Mouse (Mus musculus) heart, adult 9 months (tissue): ENCODE measurements at regions not wholly inside any gene's neighbourhood (a gene's known extent, or its start where the extent isn't known, plus 50 kb on each side); places are given as distances from the start of the nearest gene placed in this dataset.
"Not testable (repeated sequence)": the region's sequence is repeated elsewhere in the genome, so short reads cannot be mapped to it uniquely, and the experiment has no call there.

ENCODE experiments used
- DNase-seq, 2 experiments: peaks; one replicate each; pipeline ENCODE4 v3.0.0; 2022; ENCODE audit warnings: low spot score in 2 of 2

DNA sequence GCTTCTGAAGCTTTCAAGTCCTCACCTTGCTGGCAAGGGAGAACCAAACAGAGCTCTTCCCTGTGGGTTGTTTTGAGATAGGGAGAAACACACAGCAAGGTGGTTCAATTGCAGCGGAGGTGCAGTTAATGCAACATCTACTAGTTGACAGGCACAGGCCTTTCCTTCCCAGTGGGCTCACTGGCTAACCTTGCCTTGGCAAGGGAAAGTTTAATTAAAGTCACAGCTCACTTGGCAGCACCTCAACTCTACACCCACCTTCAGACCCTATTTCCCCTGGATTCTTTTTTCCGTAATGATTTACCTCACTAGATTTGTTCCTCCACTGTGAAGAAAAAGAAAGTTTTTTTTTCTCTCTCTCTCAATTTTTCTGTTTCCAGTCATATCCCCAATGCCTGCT lies 314.5 kb downstream of the Tlr4 start:
- DNase-seq = no peak

DNA sequence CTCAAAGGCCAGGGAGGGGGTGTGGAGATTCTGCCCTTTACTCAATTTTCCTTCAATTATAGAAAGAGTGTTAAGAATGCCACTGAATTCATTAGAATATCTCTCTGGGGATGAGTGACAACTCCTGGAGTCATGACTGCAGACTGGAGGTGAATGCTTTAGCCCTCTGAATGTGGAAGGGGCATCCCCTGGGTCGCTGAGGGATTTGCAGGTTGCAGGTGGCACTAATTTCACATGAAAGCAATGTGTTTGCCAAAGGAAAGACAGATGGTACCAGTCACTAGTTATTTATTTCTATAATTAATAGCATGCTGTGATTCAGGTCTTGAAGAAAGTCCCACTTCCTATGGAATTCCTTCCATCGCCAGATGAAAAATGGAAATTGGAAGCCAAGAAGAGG lies 321.1 kb downstream of the Tlr4 start:
- no peak for DNase-seq

GRCm38 (mm10) chr4:67162673-67163072 lies 335.3 kb downstream of the Tlr4 start:
- DNase-seq = no peak

GRCm38 (mm10) chr4:67167720-67168119 lies 340.3 kb downstream of the Tlr4 start:
- no peak for DNase-seq

DNA sequence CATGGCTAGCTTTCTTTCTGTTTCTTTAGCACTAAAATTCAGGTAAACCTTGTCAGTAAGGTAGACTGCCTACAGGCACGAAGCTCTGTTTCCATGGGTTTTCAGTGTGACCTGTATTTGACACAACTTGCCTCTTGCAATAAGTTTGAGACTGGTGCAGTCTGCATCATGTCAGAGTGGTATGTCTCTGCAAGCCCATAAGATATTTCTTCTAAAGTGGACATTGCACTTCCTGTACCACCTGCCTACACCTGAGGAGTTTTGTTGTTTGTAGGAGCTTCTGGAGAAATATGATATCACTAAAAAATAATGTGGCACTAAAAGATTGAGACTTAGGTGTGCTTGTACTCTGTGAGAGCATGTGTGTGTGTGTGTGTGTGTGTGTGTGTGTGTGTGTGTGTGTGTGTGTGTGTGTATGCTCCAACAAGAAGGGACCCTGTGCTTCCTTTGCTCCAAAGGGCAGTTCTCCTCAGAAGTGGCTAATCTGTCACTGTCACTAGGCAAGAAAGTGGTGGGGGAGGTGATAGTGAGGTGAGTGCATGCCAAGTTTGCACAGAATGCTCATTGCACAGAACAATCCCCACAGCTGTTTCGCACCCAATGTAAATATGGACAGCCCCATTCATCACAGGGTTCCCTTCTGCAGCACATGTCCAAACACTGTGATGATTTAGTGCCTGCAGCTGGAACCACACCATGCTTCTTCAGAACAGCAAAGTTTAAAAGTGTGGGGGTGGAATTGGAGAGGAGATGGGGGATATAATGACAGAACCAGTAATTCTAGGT lies 360.5 kb downstream of the Tlr4 start:
- no peak for DNase-seq

DNA sequence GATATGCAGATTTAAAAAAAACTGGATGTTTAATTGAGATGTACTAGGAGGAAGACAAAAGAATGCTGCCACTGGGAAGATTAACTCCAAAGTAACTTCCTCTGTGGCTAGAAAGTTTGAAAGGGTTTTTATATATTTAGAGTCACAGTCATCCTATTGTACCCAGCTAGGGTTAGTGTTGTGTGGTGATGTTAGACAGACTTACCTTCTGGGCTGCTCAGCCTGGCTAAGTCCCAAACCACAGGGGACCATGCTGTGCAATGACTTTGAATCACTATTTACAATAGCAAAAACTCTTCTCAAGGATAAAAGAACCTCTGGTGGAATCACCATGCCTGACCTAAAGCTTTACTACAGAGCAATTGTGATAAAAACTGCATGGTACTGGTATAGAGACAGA lies 363.2 kb downstream of the Tlr4 start:
- no peak for DNase-seq

- DNase-seq = no peak
Observed at GRCm38 (mm10) chr4:67194425-67194824, 367.0 kb downstream of the Tlr4 start.

DNA sequence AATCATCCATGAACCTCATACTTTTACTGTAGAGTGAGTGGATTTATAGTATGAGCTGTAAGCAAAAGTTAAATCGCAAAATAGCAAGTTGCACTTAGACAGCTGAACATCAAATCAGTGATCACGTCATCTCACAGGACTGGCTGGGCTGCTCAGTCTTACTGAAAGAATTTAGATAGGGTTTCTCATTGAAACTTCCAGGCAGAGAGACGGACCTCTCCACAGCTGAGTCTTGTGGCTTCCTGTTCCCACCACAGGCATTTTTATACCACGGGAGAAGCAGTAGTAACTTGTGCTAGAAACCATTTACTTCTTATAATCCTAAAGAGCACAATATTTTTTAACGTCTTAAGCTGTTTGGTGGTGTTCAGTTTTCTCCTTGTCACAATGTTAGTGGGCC lies 369.5 kb downstream of the Tlr4 start:
- no peak for DNase-seq

DNA sequence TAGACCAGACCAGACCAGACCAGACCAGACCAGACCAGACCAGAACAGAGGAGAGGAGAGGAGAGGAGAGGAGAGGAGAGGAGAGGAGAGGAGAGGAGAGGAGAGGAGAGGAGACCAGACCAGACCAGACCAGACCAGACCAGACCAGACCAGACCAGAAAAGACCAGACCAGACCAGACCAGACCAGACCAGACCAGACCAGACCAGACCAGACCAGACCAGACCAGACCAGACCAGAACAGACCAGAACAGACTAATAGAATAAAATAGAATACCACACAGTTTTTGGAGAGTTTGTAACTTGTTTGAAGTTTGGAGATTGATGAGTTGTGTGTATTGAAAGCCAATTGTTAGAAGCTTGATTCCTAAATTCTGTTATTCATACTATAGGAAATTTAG lies 381.0 kb downstream of the Tlr4 start:
- DNase-seq = peak; percentile 10 to 15

DNA sequence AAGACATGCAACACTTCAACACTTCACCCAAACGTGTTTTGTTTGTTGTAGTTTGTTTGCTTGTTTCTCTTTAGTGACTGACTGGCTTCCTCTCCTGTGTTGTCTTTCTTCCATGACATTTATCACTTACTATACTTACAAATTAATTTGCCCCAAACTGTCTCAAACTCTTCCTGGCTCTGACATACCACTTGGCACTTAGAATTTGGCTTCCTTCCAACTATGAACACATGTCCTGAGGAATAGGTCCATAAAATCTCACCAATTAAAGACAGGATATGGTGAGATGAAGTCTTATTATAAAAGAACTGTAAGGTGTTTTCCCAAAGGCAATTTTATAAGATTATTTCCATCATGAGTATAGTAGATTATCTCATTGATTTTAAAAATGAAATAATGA lies 386.0 kb downstream of the Tlr4 start:
- DNase-seq = no peak

- no peak for DNase-seq
Observed at GRCm38 (mm10) chr4:67224533-67224932, 397.1 kb downstream of the Tlr4 start.

DNA sequence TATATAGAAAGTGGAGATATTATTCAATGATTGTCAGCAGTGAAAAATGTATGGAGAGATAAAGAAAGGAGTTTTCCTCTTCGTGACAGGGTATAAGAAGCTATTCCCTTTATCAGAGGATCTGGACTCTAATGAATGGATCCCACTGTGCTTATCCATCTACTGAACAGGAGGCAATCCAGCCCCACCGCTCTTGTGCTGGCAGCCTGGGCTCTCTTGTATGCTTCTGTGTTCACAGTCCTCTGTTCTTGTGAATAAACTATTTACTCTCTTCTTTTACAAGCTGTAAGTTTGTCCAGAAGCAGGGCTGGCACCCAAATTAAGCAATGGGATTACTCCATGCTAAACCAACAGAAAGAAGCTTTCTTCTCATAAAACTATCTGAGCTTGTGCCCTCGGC lies 401.8 kb downstream of the Tlr4 start:
- no peak for DNase-seq

- DNase-seq = no peak
Observed at GRCm38 (mm10) chr4:67273553-67273952, 446.2 kb downstream of the Tlr4 start.

GRCm38 (mm10) chr4:67301020-67301419 lies 473.6 kb downstream of the Tlr4 start:
- no peak for DNase-seq

DNA sequence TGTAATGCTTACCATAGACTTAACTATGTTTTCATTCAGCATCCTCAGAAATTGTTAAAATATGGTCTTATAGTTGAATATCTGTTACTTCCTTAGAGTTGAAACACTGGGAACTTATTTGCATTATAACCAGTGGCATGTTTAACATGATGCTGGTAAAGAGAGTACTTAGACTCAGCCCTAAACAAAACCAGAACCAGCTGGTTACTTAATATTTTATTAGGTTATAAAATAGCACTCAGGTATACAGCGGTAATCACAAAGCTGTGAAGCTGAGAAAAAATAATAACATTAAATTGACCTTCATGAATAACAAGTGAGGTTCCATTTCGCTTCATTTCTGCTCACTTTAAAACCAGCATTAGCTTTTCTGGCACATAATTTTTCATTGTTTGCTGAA lies 474.4 kb downstream of the Tlr4 start:
- no peak for DNase-seq

DNA sequence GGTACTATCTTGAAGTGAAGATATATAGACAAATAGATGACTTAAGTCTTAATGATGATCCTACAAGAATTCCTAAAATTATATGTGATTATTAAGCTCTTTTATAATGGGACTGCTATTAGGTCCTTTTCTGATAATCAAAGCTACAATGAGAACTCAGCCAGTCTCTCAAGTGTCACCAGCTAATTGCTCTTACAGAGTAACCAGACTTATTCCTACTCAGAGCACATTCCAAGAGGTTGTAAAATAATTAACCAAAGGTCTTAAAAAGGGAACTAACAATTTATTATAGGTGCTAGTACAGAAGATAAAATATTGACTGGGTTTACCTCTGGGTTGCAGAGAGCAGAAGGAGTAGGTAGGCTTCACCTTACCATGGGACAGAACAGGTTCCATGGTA lies 492.7 kb downstream of the Tlr4 start:
- not testable (repeated sequence) for DNase-seq
